Mouse (Mus musculus): ENCODE measurements at regions not wholly inside any gene's neighbourhood (a gene's known extent, or its start where the extent isn't known, plus 50 kb on each side); places are given as distances from the start of the nearest gene placed in this dataset.

GRCm38 (mm10) chrX:112984668-112985067, 200.6 kb downstream of the Chm start:
- no peak for DNase-seq

GRCm38 (mm10) chrX:112984073-112984472, 201.2 kb downstream of the Chm start:
- DNase-seq: no peak

- peak in 1 of 2 experiments; percentile 5 for DNase-seq
Measured at GRCm38 (mm10) chrX:112978583-112978982, 206.7 kb downstream of the Chm start.

- DNase-seq: no peak
Measured at GRCm38 (mm10) chrX:112964093-112964492, 221.2 kb downstream of the Chm start.

- DNase-seq: peak in 1 of 2 experiments; percentile 6
Measured at GRCm38 (mm10) chrX:112949792-112950191, 235.5 kb downstream of the Chm start.

GRCm38 (mm10) chrX:112947521-112947920, 237.8 kb downstream of the Chm start:
- DNase-seq: no peak

- DNase-seq: no peak
Measured at GRCm38 (mm10) chrX:112925542-112926182, 227.2 kb upstream of the Pof1b start.

GRCm38 (mm10) chrX:112903631-112904410, 205.4 kb upstream of the Pof1b start:
- peak in 1 of 2 experiments; percentile 4 for DNase-seq

GRCm38 (mm10) chrX:112886539-112886938, 188.1 kb upstream of the Pof1b start:
- no peak for DNase-seq

All from cerebellum, postnatal 25 days (tissue).